Mouse (Mus musculus) myocyte (in vitro differentiated cells): Measurements from ENCODE around the gene Disc1.

ENCODE experiments used
- E2F4 ChIP-seq: IDR thresholded peaks from one replicate; pipeline ENCODE4 v1.6.1; 2011; ENCODE audit warnings: mild to moderate bottlenecking, control low read depth, moderate library complexity; ENCODE audit not compliant: insufficient read depth
- MYOD1 ChIP-seq, 3 experiments: IDR thresholded peaks; one replicate each; pipeline ENCODE4 v1.6.1; 2011; ENCODE audit warnings: control low read depth in 2 of 3, low read depth in 2 of 3, mild to moderate bottlenecking in 2 of 3, moderate library complexity in 1 of 3; ENCODE audit not compliant: insufficient read length in 2 of 3, control insufficient read depth in 1 of 3
- MYOG ChIP-seq, 3 experiments: IDR thresholded peaks; one replicate each; pipeline ENCODE4 v1.6.1; 2011; ENCODE audit warnings: control low read depth in 2 of 3, low read depth in 2 of 3, mild to moderate bottlenecking in 2 of 3; ENCODE audit not compliant: insufficient read length in 2 of 3, control insufficient read depth in 1 of 3, insufficient read depth in 1 of 3
- POLR2A ChIP-seq: IDR thresholded peaks from one replicate; pipeline ENCODE4 v1.6.1; 2011; ENCODE audit warnings: low read depth, mild to moderate bottlenecking, control low read depth, moderate library complexity; ENCODE audit not compliant: insufficient read length
- POLR2AphosphoS2 ChIP-seq: IDR thresholded peaks from one replicate; pipeline ENCODE4 v1.6.1; 2011; ENCODE audit warnings: low read depth, control low read depth; ENCODE audit not compliant: insufficient read length
- SRF ChIP-seq: IDR thresholded peaks from one replicate; pipeline ENCODE4 v1.6.1; 2011; ENCODE audit warnings: low read depth; ENCODE audit not compliant: control insufficient read depth, insufficient read length
- USF1 ChIP-seq: IDR thresholded peaks from one replicate; pipeline ENCODE4 v1.6.1; 2011; ENCODE audit warnings: low read depth, mild to moderate bottlenecking, control low read depth, moderate library complexity

- TF ChIP-seq MYOG (IDR thresholded peaks at IDR 0.05; ENCODE audit: control insufficient read depth in 1 of 3, insufficient read depth in 1 of 3, insufficient read length in 2 of 3, low read depth in 2 of 3) (no peak), POLR2A (no peak), POLR2AphosphoS2 (no peak), USF1 (no peak), MYOD1 (IDR thresholded peaks at IDR 0.05; ENCODE audit: control insufficient read depth in 1 of 3, insufficient read length in 2 of 3, low read depth in 2 of 3) (no peak), E2F4 (no peak), SRF (no peak)
Measured at GRCm38 (mm10) chr8:125255006-125255685, 201.2 kb downstream of the Disc1 start.
